Mouse (Mus musculus): ENCODE measurements around the gene Isx.

- TF ChIP-seq CTCF (IDR thresholded peaks at IDR 0.05; ENCODE audit: low read depth) (no peak), EP300 (IDR thresholded peaks at IDR 0.05; ENCODE audit: low read depth) (no peak)
Observed at GRCm38 (mm10) chr8:74903054-74903842, 30.3 kb downstream of the Isx start.

Measured in liver, postnatal 0 days (tissue).